Comparison of ENCODE assay signal across 8 mouse cellular contexts in the genomic region with DNA sequence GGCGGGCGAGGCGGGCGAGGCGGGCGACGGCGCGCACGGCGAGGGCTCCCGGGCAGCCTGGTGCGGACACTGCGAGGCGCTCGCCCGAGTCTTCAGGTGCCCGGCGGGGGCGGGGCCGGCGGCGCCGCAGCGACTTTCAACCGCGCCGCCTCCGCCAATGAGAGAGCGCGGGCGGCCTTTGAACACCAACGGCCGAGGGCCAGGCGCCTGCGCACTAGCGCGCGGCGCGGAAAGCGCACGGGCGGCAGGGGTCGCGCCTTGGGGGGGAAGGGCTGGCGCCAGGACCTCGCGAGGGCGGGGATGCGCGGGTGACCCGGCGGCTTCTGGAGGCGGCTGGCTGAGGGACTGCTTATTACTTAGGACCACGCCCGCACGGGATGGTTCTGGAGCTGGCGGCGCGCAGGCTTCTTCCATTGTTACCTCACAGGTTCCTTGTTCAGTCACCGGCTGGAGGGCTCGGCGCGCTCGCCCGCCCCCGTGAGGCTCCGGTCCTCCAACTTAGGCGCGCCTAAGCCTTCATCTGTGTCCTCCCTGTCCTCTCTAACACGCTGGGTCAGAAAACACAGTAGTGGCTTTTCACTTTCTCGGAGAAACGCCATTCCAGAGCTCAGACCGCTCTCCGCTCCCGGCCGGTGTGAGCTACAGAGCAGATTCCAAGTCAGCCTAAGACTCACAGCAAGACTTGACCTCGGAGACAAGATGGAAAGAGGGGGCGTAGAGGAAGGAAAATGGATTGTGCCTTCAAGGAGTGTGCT. TPM values are rescaled to one million over a fixed set of nuclear protein-coding genes. Genes with fewer than 3 reads are reported as not detected.
DNase-seq lines count a peak whose midpoint lies in the region; ATAC-seq and TF ChIP-seq lines count a peak whose summit lies in the region.

TSS of gene Trim59 (minus strand) at position 111 of the 755 bp plus-strand sequence.

- TF ChIP-seq POLR2A in CH12.LX (IDR thresholded peaks at IDR 0.05; ENCODE audit: low read depth, low read length), result peak; percentile 52

- no peak for TF ChIP-seq CTCF in CH12.LX (conservative IDR thresholded peaks at IDR 0.05 in 1 of 2, IDR thresholded peaks at IDR 0.05 in 1 of 2; ENCODE audit: low read depth in 2 of 2, low read length in 2 of 2)

- under 1% methylated on average over 80 of the region's 80 CpGs for WGBS in forebrain, embryonic 10.5 days
- WGBS in heart, embryonic 15.5 days, result under 1% methylated on average over 76 of the region's 80 CpGs
- under 1% methylated on average over 79 of the region's 80 CpGs for WGBS in liver, embryonic 13.5 days (ENCODE audit: insufficient replicate concordance)
- under 1% methylated on average over 70 of the region's 80 CpGs for WGBS in stomach, embryonic 14.5 days

- TF ChIP-seq EP300 in CH12.LX (IDR thresholded peaks at IDR 0.05; ENCODE audit: low read length), result no peak

- no peak for TF ChIP-seq RAD21 in CH12.LX (IDR thresholded peaks at IDR 0.05; ENCODE audit: low read depth, low read length)

- ATAC-seq in heart, embryonic 15.5 days (replicated peaks; ENCODE audit: insufficient number of reproducible peaks, insufficient read depth, low FRiP score, low read depth), result peak; percentile 94
- peak; percentile 91 for ATAC-seq in liver, embryonic 13.5 days (ENCODE audit: low read depth)
- ATAC-seq in stomach, embryonic 14.5 days (ENCODE audit: insufficient number of reproducible peaks, insufficient read depth, low FRiP score, low read depth), result peak; percentile 94

- in situ Hi-C loops in CH12.LX (cut with MboI; ENCODE audit: low pct_ligation_motif_present, low pct_unique_long_range_greater_than_20kb, low sequenced_read_pairs), result no loop called here

- peaks cover 3% of the 10 kb centered on the region for H3K9me3 ChIP-seq in CH12.LX (replicated peaks; ENCODE audit: low read length)
- no peaks in the 10 kb centered on the region for H3K9me3 ChIP-seq in forebrain, embryonic 10.5 days
- H3K9me3 ChIP-seq in heart, embryonic 15.5 days (replicated peaks), result no peaks in the 10 kb centered on the region
- H3K9me3 ChIP-seq in liver, embryonic 13.5 days (replicated peaks), result no peaks in the 10 kb centered on the region
- no peaks in the 10 kb centered on the region; the same call in 1 of the 2 replicates for H3K9me3 ChIP-seq in stomach, embryonic 14.5 days (ENCODE audit: control insufficient read depth, low read depth, low read length)

- H3K4me1 ChIP-seq in CH12.LX (ENCODE audit: control insufficient read depth in 1 of 2, insufficient read depth in 2 of 2), result peaks cover 0 to 10% of the 10 kb centered on the region in 2 experiments; a peak in 2 of 4 replicates
- peaks cover 48% of the 10 kb centered on the region for H3K4me1 ChIP-seq in forebrain, embryonic 10.5 days
- peaks cover 25% of the 10 kb centered on the region for H3K4me1 ChIP-seq in heart, embryonic 15.5 days (replicated peaks)
- peaks cover 48% of the 10 kb centered on the region for H3K4me1 ChIP-seq in liver, embryonic 13.5 days (replicated peaks)
- peaks cover 13% of the 10 kb centered on the region for H3K4me1 ChIP-seq in stomach, embryonic 14.5 days (ENCODE audit: control insufficient read depth, insufficient read depth, low read length)

- peaks cover 3 to 5% of the 10 kb centered on the region in 2 experiments for H3K36me3 ChIP-seq in CH12.LX (replicated peaks in 1 of 2; ENCODE audit: control insufficient read depth in 1 of 2, insufficient read depth in 1 of 2, low read length in 1 of 2)
- peaks cover 36% of the 10 kb centered on the region for H3K36me3 ChIP-seq in forebrain, embryonic 10.5 days (replicated peaks)
- H3K36me3 ChIP-seq in heart, embryonic 15.5 days, result peaks cover 6% of the 10 kb centered on the region
- peaks cover 27% of the 10 kb centered on the region for H3K36me3 ChIP-seq in liver, embryonic 13.5 days
- peaks cover 4% of the 10 kb centered on the region for H3K36me3 ChIP-seq in stomach, embryonic 14.5 days (ENCODE audit: control insufficient read depth, insufficient read depth, low read length)

- H3K27me3 ChIP-seq in CH12.LX (replicated peaks), result no peaks in the 10 kb centered on the region
- H3K27me3 ChIP-seq in forebrain, embryonic 10.5 days (ENCODE audit: poor library complexity, severe bottlenecking), result no peaks in the 10 kb centered on the region
- H3K27me3 ChIP-seq in heart, embryonic 15.5 days, result no peaks in the 10 kb centered on the region
- H3K27me3 ChIP-seq in liver, embryonic 13.5 days, result no peaks in the 10 kb centered on the region
- H3K27me3 ChIP-seq in stomach, embryonic 14.5 days (ENCODE audit: control insufficient read depth, insufficient read depth, low read length), result no peaks in the 10 kb centered on the region

- H3K79me2 ChIP-seq in CH12.LX (replicated peaks; ENCODE audit: control insufficient read depth, extremely low read depth, insufficient read depth, poor library complexity, severe bottlenecking), result peaks cover 19% of the 10 kb centered on the region

- DNase-seq in CH12.LX (ENCODE audit: extremely low read depth), result peak; percentile 85
- peak; percentile 83 for DNase-seq in c-Kit-positive CD71-negative TER-119-negative erythroid progenitor cells, embryonic 14.5 days (ENCODE audit: low read depth)
- peak; percentile 92 for DNase-seq in forebrain, embryonic 10.5 days (ENCODE audit: extremely low spot score, low spot score)
- peak; percentile 97 for DNase-seq in kidney, postnatal 14 days
- peak; percentile 91 for DNase-seq in liver, embryonic 13.5 days
- DNase-seq in natural killer cell, adult 2 months (ENCODE audit: low spot score in 2 of 2), result peak; percentile 81 to 88

- peak within 1 kb of the TSS; percentile 63; the same call in 1 of the 2 replicates for H3K4me2 ChIP-seq in CH12.LX (ENCODE audit: insufficient read depth, low read depth, poor library complexity, severe bottlenecking)
- peak within 1 kb of the TSS; percentile 73 for H3K4me2 ChIP-seq in heart, embryonic 15.5 days
- H3K4me2 ChIP-seq in liver, embryonic 13.5 days, result peak within 1 kb of the TSS; percentile 77
- peak within 1 kb of the TSS; percentile 80 for H3K4me2 ChIP-seq in stomach, embryonic 14.5 days (replicated peaks; ENCODE audit: low read depth, low read length)

- no peak within 1 kb of the TSS for H3K27ac ChIP-seq in CH12.LX (ENCODE audit: insufficient read depth, low read depth)
- H3K27ac ChIP-seq in forebrain, embryonic 10.5 days, result peak within 1 kb of the TSS; percentile 100
- peak within 1 kb of the TSS; percentile 96 for H3K27ac ChIP-seq in heart, embryonic 15.5 days
- peak within 1 kb of the TSS; percentile 97 for H3K27ac ChIP-seq in liver, embryonic 13.5 days
- peak within 1 kb of the TSS; percentile 90 for H3K27ac ChIP-seq in stomach, embryonic 14.5 days (ENCODE audit: low read length)

- peak within 1 kb of the TSS; percentile 66 to 93 (median 84) for H3K4me3 ChIP-seq in CH12.LX (replicated peaks in 1 of 3; ENCODE audit: low read depth in 2 of 3, low read length in 2 of 3, poor library complexity in 1 of 3)
- peak within 1 kb of the TSS; percentile 91 for H3K4me3 ChIP-seq in forebrain, embryonic 10.5 days
- peak within 1 kb of the TSS; percentile 93 for H3K4me3 ChIP-seq in heart, embryonic 15.5 days
- peak within 1 kb of the TSS; percentile 93 for H3K4me3 ChIP-seq in liver, embryonic 13.5 days (replicated peaks)
- H3K4me3 ChIP-seq in stomach, embryonic 14.5 days (ENCODE audit: low read depth, low read length), result peak within 1 kb of the TSS; percentile 92

- dilution Hi-C loops in CH12.LX (cut with MboI; ENCODE audit: extremely low pct_ligation_motif_present, extremely low pct_unique_long_range_greater_than_20kb, low sequenced_read_pairs), result no loop called here

- H3K9ac ChIP-seq in CH12.LX (ENCODE audit: insufficient read depth, low read depth), result peak within 1 kb of the TSS; percentile 31
- peak within 1 kb of the TSS; percentile 89 for H3K9ac ChIP-seq in heart, embryonic 15.5 days
- H3K9ac ChIP-seq in liver, embryonic 13.5 days, result peak within 1 kb of the TSS; percentile 98
- H3K9ac ChIP-seq in stomach, embryonic 14.5 days (replicated peaks; ENCODE audit: low read depth, low read length), result peak within 1 kb of the TSS; percentile 90

TF ChIP-seq in CH12.LX, 34 proteins besides CTCF, POLR2A, EP300 and RAD21 (continues in another document):
- 0 out of 2 replicates have a peak, but pooled peaks have one; percentile 15 for TF ChIP-seq HCFC1 (IDR thresholded peaks at IDR 0.05; ENCODE audit: low read depth, low read length)
- no peak for TF ChIP-seq RCOR1 (conservative IDR thresholded peaks at IDR 0.05; ENCODE audit: low read depth, low read length)
- no peak for TF ChIP-seq POLR2AphosphoS2 (IDR thresholded peaks at IDR 0.05; ENCODE audit: low read depth, low read length)
- TF ChIP-seq TBP (conservative IDR thresholded peaks at IDR 0.05; ENCODE audit: low read depth, low read length), result 0 out of 2 replicates have a peak, but pooled peaks have one; percentile 47
- TF ChIP-seq TCF12 (IDR thresholded peaks at IDR 0.05; ENCODE audit: low read depth, low read length), result peak; percentile 35; the same call in 1 of the 2 replicates
- peak; percentile 49; the same call in 1 of the 2 replicates for TF ChIP-seq ZMIZ1 (IDR thresholded peaks at IDR 0.05; ENCODE audit: low read depth, low read length)
- peak; percentile 80 for TF ChIP-seq CHD2 (IDR thresholded peaks at IDR 0.05; ENCODE audit: low read length)
- TF ChIP-seq E2F4 (IDR thresholded peaks at IDR 0.05; ENCODE audit: insufficient replicate concordance, low read depth, low read length), result no peak
- TF ChIP-seq UBTF (IDR thresholded peaks at IDR 0.05; ENCODE audit: low read depth, low read length), result peak; percentile 18; the same call in 1 of the 2 replicates
- TF ChIP-seq MYC (IDR thresholded peaks at IDR 0.05; ENCODE audit: low read depth, low read length), result no peak
- TF ChIP-seq MAFK (IDR thresholded peaks at IDR 0.05; ENCODE audit: insufficient replicate concordance, low read length), result no peak
- no peak for TF ChIP-seq CHD1 (IDR thresholded peaks at IDR 0.05; ENCODE audit: low read depth, low read length)
- TF ChIP-seq BHLHE40 (IDR thresholded peaks at IDR 0.05; ENCODE audit: low read depth, low read length), result peak; percentile 61
- TF ChIP-seq GABPA (IDR thresholded peaks at IDR 0.05; ENCODE audit: insufficient replicate concordance, low read depth, low read length), result no peak
- peak; percentile 87 for TF ChIP-seq NRF1 (IDR thresholded peaks at IDR 0.05; ENCODE audit: low read depth, low read length)
- 0 out of 2 replicates have a peak, but pooled peaks have one; percentile 26 for TF ChIP-seq KAT2A (IDR thresholded peaks at IDR 0.05; ENCODE audit: insufficient replicate concordance, low read length)

RNA-seq across cellular contexts. Expression of gene Trim59, which starts in this region (rescaled TPM):
- total RNA-seq in CH12.LX (2012; rRNA removed) (7.4 and 8.6 TPM in 2 replicates), CH12.LX (2014; rRNA removed) (41.4 and 42.9 TPM in 2 replicates)
- 28.5 and 29.1 TPM in 2 replicates for polyA plus RNA-seq in CH12.LX (2012; ENCODE audit: insufficient read length, low read depth)
- polyA plus RNA-seq in forebrain, embryonic 10.5 days (2016; fragmentation: Nextera tagmentation; extraction: Ambion mirVana), result 209 and 217 TPM in 2 replicates
- 62.9 and 67.1 TPM in 2 replicates for polyA plus RNA-seq in heart, embryonic 15.5 days (2015; fragmentation: Nextera tagmentation; extraction: Ambion mirVana)
- polyA plus RNA-seq in liver, embryonic 13.5 days (2015; fragmentation: Nextera tagmentation; extraction: Ambion mirVana), result 135 and 164 TPM in 2 replicates
- 103 and 109 TPM in 2 replicates for polyA plus RNA-seq in stomach, embryonic 14.5 days (2014; fragmentation: Nextera tagmentation; extraction: Ambion mirVana)

Comparison
In these comparisons a context has a peak if more than half of its experiments do, and no peak if none do; other contexts are left out.
1. H3K9ac ChIP-seq: peak in every context shown above with its lines; median percentile 98 in liver, embryonic 13.5 days; 90 in stomach, embryonic 14.5 days; 89 in heart, embryonic 15.5 days; 31 in CH12.LX.